Mouse (Mus musculus) testis, adult 2 months (tissue): Measurements from ENCODE around the gene 1600014C23Rik. TPM values are rescaled to one million over a fixed set of nuclear protein-coding genes. Genes with fewer than 3 reads are reported as not detected.
A peak's percentile ranks its signal among the peaks of the same experiment; 100 is the strongest.

ENCODE experiments used
- H3K27ac ChIP-seq: fragments of 200-500 bp; 2 replicates; pipeline ENCODE4 v1.5.1; 2012; ENCODE audit warnings: low read depth, low read length; ENCODE audit not compliant: control insufficient read depth, insufficient read depth
- H3K27me3 ChIP-seq: fragments of 200-500 bp; 2 replicates; pipeline ENCODE4 v1.6.1; 2012; ENCODE audit warnings: mild to moderate bottlenecking, low read length, moderate library complexity; ENCODE audit not compliant: control insufficient read depth, insufficient read depth
- H3K36me3 ChIP-seq: fragments of 200-500 bp; 2 replicates; pipeline ENCODE4 v1.6.1; 2012; ENCODE audit warnings: mild to moderate bottlenecking, low read length; ENCODE audit not compliant: control insufficient read depth, insufficient read depth
- H3K4me1 ChIP-seq: fragments of 200-500 bp; 2 replicates; pipeline ENCODE4 v1.6.1; 2012; ENCODE audit warnings: low read length; ENCODE audit not compliant: control insufficient read depth, insufficient read depth
- H3K4me3 ChIP-seq: fragments of 200-500 bp; 2 replicates; pipeline ENCODE4 v1.5.1; 2012; ENCODE audit warnings: low read depth, mild to moderate bottlenecking, low read length, moderate library complexity, mixed read lengths; ENCODE audit not compliant: control insufficient read depth
- CTCF ChIP-seq: fragments of 200-500 bp; IDR thresholded peaks from 2 replicates; pipeline ENCODE4 v1.5.1; 2012; ENCODE audit warnings: low read depth, mild to moderate bottlenecking, inconsistent platforms, low read length, moderate library complexity; ENCODE audit not compliant: control insufficient read depth, insufficient read depth, insufficient replicate concordance
- POLR2A ChIP-seq: fragments of 200-500 bp; IDR thresholded peaks from 2 replicates; pipeline ENCODE4 v1.6.1; 2012; ENCODE audit warnings: low read depth, mild to moderate bottlenecking, inconsistent platforms, low read length, moderate library complexity; ENCODE audit not compliant: control insufficient read depth
- polyA plus RNA-seq: library from polyadenylated mRNA; depleted of rRNA; stranded (reverse); fragments of >200 nt; gene quantifications from 2 replicates; pipeline ENCODE4 v1.2.3, GENCODE M21; 2012

1600014C23Rik gene
- polyA plus RNA-seq, 1 experiment = 0.36 TPM

GRCm38 (mm10) chr17:45731172-45731864 is 2.3 kb downstream of the 1600014C23Rik start:
- H3K27ac ChIP-seq = no peak overlapping the region
- peaks cover 17% of the 10 kb centered on the region for H3K4me1 ChIP-seq

GRCm38 (mm10) chr17:45730696-45731095 is 2.9 kb downstream of the 1600014C23Rik start:
- Histone ChIP-seq H3K4me3 (no peak overlapping the region), H3K36me3 (no peaks in the 10 kb centered on the region), H3K4me1 (peaks cover 11% of the 10 kb centered on the region), H3K27ac (no peak overlapping the region), H3K27me3 (no peaks in the 10 kb centered on the region; the same call in 1 of the 2 replicates)
- TF ChIP-seq POLR2A (no peak), CTCF (no peak)

More at GRCm38 (mm10) chr17:45731172-45731864, 2.3 kb downstream of the 1600014C23Rik start:
- Histone ChIP-seq H3K4me3 (no peak overlapping the region), H3K36me3 (no peaks in the 10 kb centered on the region), H3K27me3 (no peaks in the 10 kb centered on the region; the same call in 1 of the 2 replicates)
- TF ChIP-seq CTCF (peak; percentile 89), POLR2A (no peak)

GRCm38 (mm10) chr17:45729387-45729786 is 4.3 kb downstream of the 1600014C23Rik start:
- Histone ChIP-seq H3K27ac (no peak overlapping the region), H3K27me3 (no peaks in the 10 kb centered on the region; the same call in 1 of the 2 replicates), H3K4me1 (peaks cover 8% of the 10 kb centered on the region), H3K36me3 (no peaks in the 10 kb centered on the region), H3K4me3 (no peak overlapping the region)
- TF ChIP-seq CTCF (no peak), POLR2A (no peak)

GRCm38 (mm10) chr17:45727983-45728723 is 5.5 kb downstream of the 1600014C23Rik start:
- Histone ChIP-seq H3K4me3 (no peak overlapping the region), H3K27me3 (no peaks in the 10 kb centered on the region), H3K27ac (no peak overlapping the region), H3K36me3 (no peaks in the 10 kb centered on the region), H3K4me1 (no peaks in the 10 kb centered on the region; the same call in 1 of the 2 replicates)
- TF ChIP-seq POLR2A (no peak), CTCF (no peak)

- no peaks in the 10 kb centered on the region for H3K27me3 ChIP-seq
- no peaks in the 10 kb centered on the region for H3K36me3 ChIP-seq
- no peaks in the 10 kb centered on the region; the same call in 1 of the 2 replicates for H3K4me1 ChIP-seq
- no peak overlapping the region for H3K27ac ChIP-seq
- TF ChIP-seq CTCF (no peak), POLR2A (no peak)
- H3K4me3 ChIP-seq = no peak overlapping the region
Measured at GRCm38 (mm10) chr17:45727481-45727880, 6.2 kb downstream of the 1600014C23Rik start.

GRCm38 (mm10) chr17:45726249-45726648 is 7.4 kb downstream of the 1600014C23Rik start:
- TF ChIP-seq CTCF (no peak), POLR2A (no peak)

GRCm38 (mm10) chr17:45724574-45724921 is 9.1 kb downstream of the 1600014C23Rik start:
- no peaks in the 10 kb centered on the region for H3K27me3 ChIP-seq
- H3K4me1 ChIP-seq = no peaks in the 10 kb centered on the region; the same call in 1 of the 2 replicates
- H3K27ac ChIP-seq = no peak overlapping the region
- H3K4me3 ChIP-seq = no peak overlapping the region
- no peaks in the 10 kb centered on the region for H3K36me3 ChIP-seq
- no peak; the same call in 1 of the 2 replicates for TF ChIP-seq CTCF
- no peak for TF ChIP-seq POLR2A

More at GRCm38 (mm10) chr17:45726249-45726648, 7.4 kb downstream of the 1600014C23Rik start:
- no peak overlapping the region for H3K4me3 ChIP-seq
- H3K4me1 ChIP-seq = no peaks in the 10 kb centered on the region; the same call in 1 of the 2 replicates
- H3K27ac ChIP-seq = no peak overlapping the region
- no peaks in the 10 kb centered on the region for H3K36me3 ChIP-seq
- no peaks in the 10 kb centered on the region for H3K27me3 ChIP-seq
